Mouse (Mus musculus) cortical plate, adult 2 months (tissue): Measurements from ENCODE around the gene Hist4h4.

Experiments
- CTCF ChIP-seq: fragments of 200-500 bp; IDR thresholded peaks from 2 replicates; pipeline ENCODE4 v1.5.1; 2011; ENCODE audit warnings: mild to moderate bottlenecking, control low read depth, low read length; ENCODE audit not compliant: insufficient read depth; ENCODE audit errors: extremely low read depth
- POLR2A ChIP-seq: fragments of 200-500 bp; IDR thresholded peaks from 2 replicates; pipeline ENCODE4 v1.6.1; 2011; ENCODE audit warnings: mild to moderate bottlenecking, low read length, control low read depth; ENCODE audit not compliant: insufficient read depth; ENCODE audit errors: extremely low read depth

- TF ChIP-seq CTCF (no peak), POLR2A (no peak)
Observed at GRCm38 (mm10) chr6:136801274-136801673, 2.9 kb downstream of the Hist4h4 start.
